Mouse (Mus musculus): ENCODE data around the gene Olfr1253.

GRCm38 (mm10) chr2:89799583-89799982, 42.7 kb upstream of the Olfr1253 start:
- no peak for TF ChIP-seq POLR2A (IDR thresholded peaks at IDR 0.05; ENCODE audit: borderline replicate concordance, low read depth, low read length)
- TF ChIP-seq CTCF (IDR thresholded peaks at IDR 0.05; ENCODE audit: low read depth, low read length), result no peak

Data from bone marrow macrophage, adult 2 months (primary cell).